Mouse (Mus musculus) spleen, adult 2 months (tissue): ENCODE measurements around the gene Tex9. TPM values are rescaled to one million over a fixed set of nuclear protein-coding genes. Genes with fewer than 3 reads are reported as not detected.
"Not testable (repeated sequence)": the region's sequence is repeated elsewhere in the genome, so short reads cannot be mapped to it uniquely, and the experiment has no call there.

Experiments used
- DNase-seq, 2 experiments: peaks; one replicate each; pipeline versions ENCODE4 v3.0.0 to v3.0.0-alpha.2; 2012 to 2021; ENCODE audit warnings: low spot score in 2 of 2, low read depth in 1 of 2
- H3K27ac ChIP-seq: fragments of 200-500 bp; 2 replicates; pipeline ENCODE4 v1.5.1; 2012; ENCODE audit warnings: low read length, inconsistent platforms; ENCODE audit not compliant: insufficient read depth
- H3K27me3 ChIP-seq: fragments of 200-500 bp; 2 replicates; pipeline ENCODE4 v1.6.1; 2012; ENCODE audit warnings: mild to moderate bottlenecking, moderate library complexity, low read length, inconsistent platforms; ENCODE audit not compliant: control insufficient read depth, insufficient read depth
- H3K36me3 ChIP-seq: fragments of 200-500 bp; 2 replicates; pipeline ENCODE4 v1.6.1; 2012; ENCODE audit warnings: mild to moderate bottlenecking, low read length, inconsistent platforms; ENCODE audit not compliant: control insufficient read depth, insufficient read depth
- H3K4me1 ChIP-seq: fragments of 200-500 bp; 2 replicates; pipeline ENCODE4 v1.6.1; 2011; ENCODE audit warnings: inconsistent platforms; ENCODE audit not compliant: control insufficient read depth, insufficient read depth, insufficient read length
- H3K4me3 ChIP-seq: fragments of 200-500 bp; 2 replicates; pipeline ENCODE4 v1.5.1; 2011; ENCODE audit warnings: mild to moderate bottlenecking, inconsistent platforms; ENCODE audit not compliant: insufficient read depth, insufficient read length; ENCODE audit errors: extremely low read depth
- CTCF ChIP-seq: fragments of 200-500 bp; IDR thresholded peaks from 2 replicates; pipeline ENCODE4 v1.5.1; 2011; ENCODE audit warnings: mild to moderate bottlenecking, inconsistent platforms; ENCODE audit not compliant: insufficient read depth, insufficient read length, insufficient replicate concordance; ENCODE audit errors: extremely low read depth
- POLR2A ChIP-seq: fragments of 200-500 bp; IDR thresholded peaks from 2 replicates; pipeline ENCODE4 v1.6.1; 2011; ENCODE audit warnings: low read depth, low read length, inconsistent platforms
- WGBS: fragments of 180-500 bp; shearing (Covaris S2); methylation state at CpG from one replicate; pipeline ENCODE4 v1.1.7; 2018; 5-methylcytosine and 5-hydroxymethylcytosine counted together
- polyA plus RNA-seq: library from polyadenylated mRNA; depleted of rRNA; stranded (reverse); fragments of >200 nt; gene quantifications from 2 replicates; pipeline ENCODE4 v1.2.3, GENCODE M21; 2012

The Tex9 gene
- polyA plus RNA-seq, 1 experiment = 2.2 TPM

GRCm38 (mm10) chr9:72409381-72410225 lies 82.4 kb downstream of the Tex9 start:
- WGBS = 60% methylated on average over 15 of the region's 15 CpGs
- H3K4me3 ChIP-seq = no peak overlapping the region
- H3K27ac ChIP-seq = no peak overlapping the region
- no peaks in the 10 kb centered on the region for H3K36me3 ChIP-seq
- peaks cover 3% of the 10 kb centered on the region; the same call in 1 of the 2 replicates for H3K4me1 ChIP-seq
- TF ChIP-seq POLR2A (no peak), CTCF (no peak)
- no peaks in the 10 kb centered on the region for H3K27me3 ChIP-seq
- DNase-seq = no peak

GRCm38 (mm10) chr9:72408131-72408586 lies 83.9 kb downstream of the Tex9 start:
- Histone ChIP-seq H3K27me3 (no peaks in the 10 kb centered on the region), H3K4me1 (peaks cover 3% of the 10 kb centered on the region; the same call in 1 of the 2 replicates), H3K4me3 (peak overlapping the region; percentile 46), H3K36me3 (no peaks in the 10 kb centered on the region), H3K27ac (no peak overlapping the region)
- peak; percentile 46 to 68 for DNase-seq
- TF ChIP-seq CTCF (peak; percentile 78; the same call in 1 of the 2 replicates), POLR2A (no peak)
- 4% methylated on average over 12 of the region's 12 CpGs for WGBS

- DNase-seq = no peak
- H3K27me3 ChIP-seq = no peaks in the 10 kb centered on the region
- H3K4me1 ChIP-seq = peaks cover 3% of the 10 kb centered on the region; the same call in 1 of the 2 replicates
- H3K27ac ChIP-seq = no peak overlapping the region
- 87% methylated on average over 9 of the region's 9 CpGs for WGBS
- no peak overlapping the region for H3K4me3 ChIP-seq
- TF ChIP-seq POLR2A (no peak), CTCF (no peak)
- no peaks in the 10 kb centered on the region for H3K36me3 ChIP-seq
These were observed 86.0 kb downstream of the Tex9 start for GRCm38 (mm10) chr9:72405882-72406638.

- Histone ChIP-seq H3K4me1 (peaks cover 10% of the 10 kb centered on the region; the same call in 1 of the 2 replicates), H3K36me3 (no peaks in the 10 kb centered on the region), H3K27me3 (no peaks in the 10 kb centered on the region), H3K4me3 (no peak overlapping the region), H3K27ac (no peak overlapping the region)
- DNase-seq = no peak
- TF ChIP-seq CTCF (no peak), POLR2A (no peak)
- 92% methylated on average over 3 of the region's 3 CpGs for WGBS
These were observed 87.1 kb downstream of the Tex9 start for GRCm38 (mm10) chr9:72404934-72405333.

GRCm38 (mm10) chr9:72404446-72404845 lies 87.6 kb downstream of the Tex9 start:
- peaks cover 10% of the 10 kb centered on the region; the same call in 1 of the 2 replicates for H3K4me1 ChIP-seq
- no peak for DNase-seq
- no peak overlapping the region for H3K4me3 ChIP-seq
- TF ChIP-seq CTCF (no peak), POLR2A (no peak)
- H3K27me3 ChIP-seq = no peaks in the 10 kb centered on the region
- no peak overlapping the region for H3K27ac ChIP-seq
- H3K36me3 ChIP-seq = no peaks in the 10 kb centered on the region
- WGBS = 90% methylated on average over 8 of the region's 8 CpGs

GRCm38 (mm10) chr9:72403421-72403820 lies 88.6 kb downstream of the Tex9 start:
- Histone ChIP-seq H3K36me3 (no peaks in the 10 kb centered on the region), H3K27me3 (no peaks in the 10 kb centered on the region), H3K4me3 (no peak overlapping the region), H3K27ac (no peak overlapping the region), H3K4me1 (peaks cover 10% of the 10 kb centered on the region; the same call in 1 of the 2 replicates)
- no peak for DNase-seq
- TF ChIP-seq CTCF (no peak), POLR2A (no peak)
- WGBS = 72% methylated on average over 6 of the region's 6 CpGs

GRCm38 (mm10) chr9:72401769-72402168 lies 90.2 kb downstream of the Tex9 start:
- not testable (repeated sequence) for H3K27me3 ChIP-seq, H3K36me3 ChIP-seq, DNase-seq, H3K27ac ChIP-seq, H3K4me1 ChIP-seq, H3K4me3 ChIP-seq
- 78% methylated on average over 4 of the region's 4 CpGs for WGBS
